Mouse (Mus musculus) stomach, embryonic 14.5 days (tissue): ENCODE measurements around the gene Vgll2. TPM values are rescaled to one million over a fixed set of nuclear protein-coding genes. Genes with fewer than 3 reads are reported as not detected.

Experiments
- ATAC-seq: fragments of 200-750 bp; cut with Nextera tagmentation; 2 replicates; pipeline ENCODE4 v1.8.0; 2017; ENCODE audit warnings: low read depth, moderate TSS enrichment; ENCODE audit not compliant: insufficient number of reproducible peaks, insufficient read depth, low FRiP score
- H3K27ac ChIP-seq: fragments of 300-500 bp; sonication (generic); 2 replicates; pipeline ENCODE4 v1.5.1; 2014; ENCODE audit warnings: mild to moderate bottlenecking, low read length, moderate library complexity, mixed read lengths
- H3K27me3 ChIP-seq: fragments of 300-500 bp; sonication (generic); 2 replicates; pipeline ENCODE4 v1.6.1; 2014; ENCODE audit warnings: low read length, control low read depth, mixed read lengths; ENCODE audit not compliant: control insufficient read depth, insufficient read depth
- H3K36me3 ChIP-seq: fragments of 300-500 bp; sonication (generic); 2 replicates; pipeline ENCODE4 v1.6.1; 2014; ENCODE audit warnings: mild to moderate bottlenecking, control low read depth, low read length, moderate library complexity, mixed read lengths; ENCODE audit not compliant: control insufficient read depth, insufficient read depth
- H3K4me1 ChIP-seq: fragments of 300-500 bp; sonication (generic); 2 replicates; pipeline ENCODE4 v1.6.1; 2014; ENCODE audit warnings: low read length, control low read depth, mixed read lengths; ENCODE audit not compliant: control insufficient read depth, insufficient read depth
- H3K4me2 ChIP-seq: fragments of 300-500 bp; sonication (generic); replicated peaks from 2 replicates; pipeline ENCODE4 v1.6.1; 2014; ENCODE audit warnings: low read depth, low read length, control low read depth
- H3K4me3 ChIP-seq: fragments of 300-500 bp; sonication (generic); 2 replicates; pipeline ENCODE4 v1.5.1; 2014; ENCODE audit warnings: low read depth, low read length, control low read depth
- H3K9ac ChIP-seq: fragments of 300-500 bp; sonication (generic); replicated peaks from 2 replicates; pipeline ENCODE4 v1.6.1; 2014; ENCODE audit warnings: low read depth, mild to moderate bottlenecking, control low read depth, low read length, moderate library complexity, mixed read lengths
- H3K9me3 ChIP-seq: fragments of 300-500 bp; sonication (generic); 2 replicates; pipeline ENCODE4 v1.6.1; 2016; ENCODE audit warnings: low read depth, low read length, control low read depth; ENCODE audit not compliant: control insufficient read depth
- WGBS: fragments of 180-500 bp; shearing (Covaris S2); extraction: QIAGEN DNeasy Blood & Tissue Kit; methylation state at CpG from one replicate; pipeline ENCODE4 v1.1.7; 2014; 5-methylcytosine and 5-hydroxymethylcytosine counted together
- microRNA-seq: library from miRNA; unstranded; fragments of <30 nt; microRNA quantifications from one replicate; pipeline ENCODE4, GENCODE M21; 2016
- polyA plus RNA-seq: library from polyadenylated mRNA; unstranded; fragments of >200 nt; fragmentation: Nextera tagmentation; extraction: Ambion mirVana; gene quantifications from 2 replicates; pipeline ENCODE4 v1.2.1, GENCODE M21; 2014

The Vgll2 gene
- polyA plus RNA-seq, 1 experiment from 2014 or later = 0.14 TPM

DNA sequence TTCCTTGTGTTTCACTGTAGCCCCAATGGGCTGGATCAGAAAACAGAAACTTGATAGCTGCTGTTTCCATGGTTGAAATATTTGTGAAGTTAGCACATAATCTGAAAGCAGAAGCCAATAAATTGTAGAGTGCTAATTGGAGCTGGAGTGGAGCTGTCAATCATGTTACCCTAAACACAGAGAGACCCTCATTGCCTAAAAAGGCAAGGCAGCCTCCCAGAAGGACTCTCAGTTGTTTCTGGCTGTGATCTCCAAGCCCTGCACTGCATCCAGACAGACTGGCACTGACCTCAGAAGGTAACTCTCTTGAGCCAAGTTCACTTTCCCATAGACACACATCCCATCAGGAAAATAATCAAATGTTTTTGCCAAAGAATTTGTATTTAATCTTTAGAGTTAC is 11.4 kb downstream of the Vgll2 start:
- no peak for ATAC-seq
- 0 out of 2 replicates have a peak, but pooled peaks cover 9% of the 10 kb centered on the region for H3K27me3 ChIP-seq

DNA sequence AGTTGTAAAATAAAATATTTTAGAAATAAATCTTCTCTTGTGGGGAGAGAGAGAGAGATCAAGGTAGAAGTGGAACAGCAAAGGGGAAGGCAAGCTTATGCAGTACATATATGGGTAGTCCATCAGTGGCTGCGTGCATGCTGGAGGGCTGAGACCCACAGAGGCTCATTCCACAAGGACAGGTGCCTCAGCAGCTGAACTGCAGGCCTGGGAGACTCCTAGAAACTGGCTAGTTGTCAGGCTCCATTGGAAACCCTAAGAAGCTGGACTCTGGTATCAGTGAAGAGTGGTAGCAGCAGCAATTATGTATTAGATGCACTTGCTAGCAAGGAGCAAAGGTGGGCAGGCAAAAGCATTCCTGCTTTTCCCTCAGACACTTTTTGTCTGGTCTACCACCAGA is 17.1 kb downstream of the Vgll2 start:
- WGBS = 78% methylated on average over 1 of the region's 1 CpGs

More for the DNA sequence above, 11.4 kb downstream of the Vgll2 start:
- Histone ChIP-seq H3K9ac (no peak overlapping the region), H3K4me3 (no peak overlapping the region), H3K36me3 (no peaks in the 10 kb centered on the region), H3K4me1 (no peaks in the 10 kb centered on the region), H3K4me2 (no peak overlapping the region), H3K27ac (no peak overlapping the region), H3K9me3 (no peaks in the 10 kb centered on the region)

GRCm38 (mm10) chr10:52043086-52043485 is 20.8 kb downstream of the Vgll2 start:
- H3K9me3 ChIP-seq = no peaks in the 10 kb centered on the region
- no peaks in the 10 kb centered on the region for H3K36me3 ChIP-seq
- H3K4me3 ChIP-seq = no peak overlapping the region
- no peak overlapping the region for H3K4me2 ChIP-seq
- no peak overlapping the region for H3K27ac ChIP-seq
- no peak overlapping the region for H3K9ac ChIP-seq
- 73% methylated on average over 5 of the region's 5 CpGs for WGBS
- ATAC-seq = no peak
- no peaks in the 10 kb centered on the region for H3K27me3 ChIP-seq
- H3K4me1 ChIP-seq = no peaks in the 10 kb centered on the region

More for the DNA sequence above, 17.1 kb downstream of the Vgll2 start:
- no peak overlapping the region for H3K4me2 ChIP-seq
- no peaks in the 10 kb centered on the region for H3K36me3 ChIP-seq
- H3K9me3 ChIP-seq = no peaks in the 10 kb centered on the region
- no peak overlapping the region for H3K4me3 ChIP-seq
- no peaks in the 10 kb centered on the region for H3K4me1 ChIP-seq
- H3K27me3 ChIP-seq = no peaks in the 10 kb centered on the region
- H3K27ac ChIP-seq = no peak overlapping the region
- no peak overlapping the region for H3K9ac ChIP-seq
- no peak for ATAC-seq

DNA sequence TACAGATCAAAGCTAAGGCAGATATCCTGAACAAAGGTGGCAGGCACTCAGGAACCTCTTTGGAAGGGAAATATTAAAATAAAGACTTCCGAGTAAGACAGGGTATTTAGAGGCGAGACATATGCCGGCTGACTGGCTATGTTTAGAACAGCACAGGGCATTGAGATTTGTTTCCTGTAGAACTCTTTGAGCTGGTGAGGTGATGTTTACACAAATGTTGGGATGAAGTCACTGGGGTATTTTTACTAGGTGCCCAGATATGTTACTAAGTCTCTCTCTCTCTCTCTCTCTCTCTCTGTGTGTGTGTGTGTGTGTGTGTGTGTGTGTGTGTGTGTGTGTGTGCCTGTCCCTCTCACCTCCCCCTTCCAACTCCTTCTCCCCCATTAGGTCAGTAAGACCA is 26.0 kb downstream of the Vgll2 start:
- H3K27me3 ChIP-seq = no peaks in the 10 kb centered on the region
- no peaks in the 10 kb centered on the region for H3K36me3 ChIP-seq
- H3K27ac ChIP-seq = no peak overlapping the region
- H3K4me1 ChIP-seq = no peaks in the 10 kb centered on the region
- no peak for ATAC-seq
- 45% methylated on average over 3 of the region's 3 CpGs for WGBS
- no peak overlapping the region for H3K4me2 ChIP-seq
- H3K9ac ChIP-seq = no peak overlapping the region
- H3K4me3 ChIP-seq = no peak overlapping the region
- no peaks in the 10 kb centered on the region for H3K9me3 ChIP-seq

- H3K4me3 ChIP-seq = no peak overlapping the region
- H3K4me2 ChIP-seq = no peak overlapping the region
- ATAC-seq = peak; percentile 72; the same call in 1 of the 2 replicates
- H3K27ac ChIP-seq = no peak overlapping the region
- no peaks in the 10 kb centered on the region for H3K9me3 ChIP-seq
- H3K36me3 ChIP-seq = no peaks in the 10 kb centered on the region
- no peak overlapping the region for H3K9ac ChIP-seq
- H3K4me1 ChIP-seq = no peaks in the 10 kb centered on the region
- H3K27me3 ChIP-seq = no peaks in the 10 kb centered on the region
Observed at GRCm38 (mm10) chr10:52072482-52072881, 50.2 kb downstream of the Vgll2 start.

Small RNA genes lying within 50 kb of the gene (microRNA-seq; reads per million reads assigned to microRNA genes)
- not detected for gene Gm24084

Other genes with a start within 250 kb of the Vgll2 start
- gene Ros1, start 172.7 kb downstream of the Vgll2 start, polyA plus RNA-seq = 0.04 and 0.25 TPM in 2 replicates
- 35.3 and 35.9 TPM in 2 replicates for gene Dcbld1, start 211.1 kb downstream of the Vgll2 start, polyA plus RNA-seq